Mouse (Mus musculus) bone marrow, adult 2 months (tissue): ENCODE data around the gene Lurap1. TPM values are rescaled to one million over a fixed set of nuclear protein-coding genes. Genes with fewer than 3 reads are reported as not detected.
A peak's percentile ranks its signal among the peaks of the same experiment; 100 is the strongest.

Experiments used
- H3K27ac ChIP-seq: fragments of 200-500 bp; 2 replicates; pipeline ENCODE4 v1.5.1; 2012; ENCODE audit warnings: low read depth, mild to moderate bottlenecking, control low read depth, inconsistent platforms, low read length; ENCODE audit not compliant: control insufficient read depth, poor library complexity, insufficient read depth
- H3K4me1 ChIP-seq: fragments of 200-500 bp; 2 replicates; pipeline ENCODE4 v1.6.1; 2011; ENCODE audit warnings: low read length; ENCODE audit not compliant: control insufficient read depth, insufficient read depth
- H3K4me3 ChIP-seq: fragments of 200-500 bp; replicated peaks from 2 replicates; pipeline ENCODE3; 2011; ENCODE audit warnings: mild to moderate bottlenecking, low read depth, low read length, control low read depth; ENCODE audit not compliant: control insufficient read depth
- CTCF ChIP-seq: fragments of 200-500 bp; IDR thresholded peaks from 2 replicates; pipeline ENCODE4 v1.5.1; 2011; ENCODE audit warnings: low read length, control low read depth; ENCODE audit not compliant: control insufficient read depth, insufficient read depth
- POLR2A ChIP-seq: fragments of 200-500 bp; IDR thresholded peaks from 2 replicates; pipeline ENCODE4 v1.6.1; 2011; ENCODE audit warnings: low read depth, mild to moderate bottlenecking, control low read depth, low read length, borderline replicate concordance; ENCODE audit not compliant: control insufficient read depth
- WGBS: fragments of 180-500 bp; shearing (Covaris S2); methylation state at CpG from one replicate; pipeline ENCODE4 v1.1.7; 2018; 5-methylcytosine and 5-hydroxymethylcytosine counted together
- polyA plus RNA-seq: library from polyadenylated mRNA; stranded (reverse); fragments of >200 nt; gene quantifications from 2 replicates; pipeline ENCODE4 v1.2.4, GENCODE M21; 2011; ENCODE audit warnings: low replicate concordance; ENCODE audit not compliant: missing spikeins, insufficient read depth, insufficient read length

Lurap1 gene
- polyA plus RNA-seq, 1 experiment: 0.35 TPM

DNA sequence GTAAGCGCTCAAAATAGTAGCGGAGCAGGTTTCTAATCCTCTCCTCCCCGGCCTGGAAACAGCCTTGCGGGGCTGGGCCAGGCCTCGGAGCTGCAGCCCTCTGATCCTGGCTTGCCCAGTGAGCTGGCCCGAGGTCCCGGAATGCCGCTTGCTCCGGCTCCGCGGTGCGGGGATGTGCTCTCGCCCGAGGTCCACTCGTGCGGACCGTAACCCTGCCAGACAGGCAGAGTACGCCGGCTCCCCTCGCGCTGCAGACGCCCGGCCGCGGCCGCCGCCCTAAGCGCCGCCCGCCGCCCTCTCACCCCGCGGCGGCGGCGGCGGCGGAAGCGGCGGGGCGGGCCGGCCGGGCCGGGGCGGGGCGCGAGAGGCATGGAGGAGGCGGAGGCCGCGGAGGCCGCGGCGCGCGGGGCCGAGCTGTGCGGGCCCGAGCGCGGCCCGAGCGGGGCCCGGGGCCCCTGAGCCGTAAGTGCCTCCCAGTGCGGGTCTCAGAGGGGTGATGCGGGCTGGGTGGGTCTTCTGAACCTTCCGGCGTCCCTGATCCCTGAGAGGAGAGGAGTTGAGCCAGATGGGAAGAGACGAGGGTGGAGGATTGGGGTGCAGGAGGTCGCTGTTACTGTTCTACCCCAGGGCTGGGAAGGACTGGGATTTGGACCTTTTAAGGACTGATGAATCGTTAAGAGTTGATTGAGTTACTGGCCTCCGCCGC, 829 bp downstream of the Lurap1 start:
- TF ChIP-seq CTCF: no peak
- TF ChIP-seq POLR2A: peak; percentile 71; the same call in 1 of the 2 replicates
- peak overlapping the region; percentile 90 for H3K4me3 ChIP-seq
- 5% methylated on average over 73 of the region's 73 CpGs for WGBS
- H3K4me1 ChIP-seq: no peaks in the 10 kb centered on the region; the same call in 1 of the 2 replicates
- H3K27ac ChIP-seq: peak overlapping the region; percentile 83

DNA sequence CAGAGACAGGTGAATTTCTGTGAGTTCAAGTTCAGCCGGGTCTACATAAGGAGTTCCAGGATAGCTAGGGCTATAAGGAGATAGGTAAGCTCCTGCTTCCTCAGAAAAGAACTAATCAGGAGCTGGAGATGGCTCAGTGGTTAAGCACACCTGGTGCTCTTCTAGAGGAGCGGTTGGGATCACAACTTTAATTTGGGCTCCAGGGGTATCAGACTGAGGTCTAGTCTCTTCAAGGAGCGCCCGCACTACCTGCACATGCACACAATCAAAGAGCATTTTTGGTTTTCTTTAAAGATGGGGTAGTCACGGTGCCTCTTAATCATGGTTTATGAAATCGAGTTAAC, 1.4 kb downstream of the Lurap1 start:
- H3K4me1 ChIP-seq: no peaks in the 10 kb centered on the region; the same call in 1 of the 2 replicates
- TF ChIP-seq POLR2A (no peak), CTCF (no peak)
- whole genome bisulfite sequencing: 33% methylated on average over 6 of the region's 6 CpGs
- peak overlapping the region; percentile 90 for H3K4me3 ChIP-seq
- H3K27ac ChIP-seq: no peak overlapping the region

DNA sequence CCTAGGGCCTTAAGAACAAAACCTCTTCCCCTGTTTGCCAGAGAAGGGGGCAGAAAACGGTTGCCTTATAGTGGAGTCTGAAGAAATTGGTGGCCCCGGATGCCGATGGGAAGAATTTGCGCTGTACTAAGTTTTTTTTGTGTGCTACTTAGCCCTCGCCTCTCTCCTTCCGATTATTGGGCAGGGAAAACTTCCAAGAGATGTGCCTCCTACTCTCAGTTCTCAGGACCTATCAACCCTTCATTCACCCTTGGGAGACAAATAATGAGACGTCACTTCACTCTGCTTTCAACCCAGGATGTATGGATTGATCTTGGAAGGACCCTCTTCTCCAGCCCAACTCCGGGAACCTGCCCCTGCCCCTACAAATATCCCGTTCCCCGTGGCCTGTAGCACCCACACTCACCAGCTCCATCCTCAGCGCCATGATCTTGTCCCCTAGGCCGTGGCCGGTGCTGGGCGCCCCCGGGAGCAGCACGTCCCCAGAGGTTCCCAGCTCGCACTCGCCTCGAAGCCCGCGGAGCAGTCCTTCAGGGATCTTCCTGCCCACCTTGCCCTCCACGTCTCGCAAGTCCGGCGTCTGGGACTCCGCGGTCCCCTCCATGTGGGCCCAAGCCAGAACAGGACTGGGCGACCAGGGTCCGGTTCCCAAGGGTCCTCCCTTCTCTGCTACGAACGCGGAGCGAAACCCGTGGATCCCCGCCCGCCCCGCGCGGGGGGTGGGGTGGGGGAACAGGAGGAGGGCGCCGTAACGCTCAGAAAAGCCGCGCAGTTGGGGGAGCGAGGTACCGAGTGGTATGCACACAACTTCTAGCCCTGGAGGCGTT, 7.0 kb downstream of the Lurap1 start:
- Histone ChIP-seq H3K4me1 (no peaks in the 10 kb centered on the region), H3K27ac (no peak overlapping the region), H3K4me3 (peak overlapping the region; percentile 58)
- no peak for TF ChIP-seq CTCF
- no peak; the same call in 1 of the 2 replicates for TF ChIP-seq POLR2A
- WGBS: under 1% methylated on average over 47 of the region's 47 CpGs

DNA sequence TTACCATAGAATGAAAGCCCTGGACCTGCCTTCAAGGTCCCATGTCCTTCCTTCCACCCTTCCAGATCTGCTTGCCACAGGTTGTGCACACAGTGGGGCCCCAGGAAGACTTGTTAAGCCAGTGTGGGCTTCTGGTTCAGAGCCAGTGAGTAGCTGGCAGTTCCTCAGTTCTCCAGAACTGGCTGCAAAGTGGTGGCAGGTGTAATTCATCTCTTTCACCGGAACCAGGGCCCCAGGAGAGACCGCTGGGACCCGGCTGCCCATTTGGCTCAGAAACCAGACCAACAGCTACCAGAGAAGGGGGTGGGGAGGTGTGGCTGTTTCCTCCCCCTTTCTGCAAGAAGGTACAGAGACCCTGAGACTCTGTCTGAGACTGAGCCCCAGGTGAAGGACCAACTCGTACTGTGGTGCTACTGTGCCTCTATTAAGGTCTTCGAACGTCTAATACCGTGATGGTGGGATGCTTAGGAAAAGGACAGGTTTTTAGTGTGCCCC, 7.8 kb downstream of the Lurap1 start:
- TF ChIP-seq POLR2A (no peak), CTCF (no peak)
- no peak overlapping the region for H3K4me3 ChIP-seq
- WGBS: 4% methylated on average over 7 of the region's 7 CpGs
- H3K4me1 ChIP-seq: no peaks in the 10 kb centered on the region; the same call in 1 of the 2 replicates
- no peak overlapping the region for H3K27ac ChIP-seq

DNA sequence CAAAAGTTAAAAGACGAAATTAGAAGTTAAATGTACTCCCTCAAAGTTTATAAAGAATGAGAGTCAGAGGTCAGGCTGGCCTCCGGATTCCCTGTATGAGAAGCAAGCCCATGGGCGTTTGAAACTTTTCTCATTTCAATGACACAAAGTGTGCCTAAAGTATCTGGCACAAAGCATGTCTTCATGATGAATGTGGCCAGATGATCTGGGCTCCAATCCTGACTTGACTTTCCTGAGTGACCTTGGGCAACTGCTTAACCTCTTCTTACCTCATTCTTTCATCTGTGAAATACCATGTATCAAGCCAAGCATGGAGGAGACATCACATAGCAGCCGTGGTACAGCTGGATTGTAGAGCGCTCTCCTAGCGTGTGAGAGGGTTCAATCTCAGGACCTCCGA, 8.9 kb downstream of the Lurap1 start:
- Histone ChIP-seq H3K4me3 (no peak overlapping the region), H3K27ac (no peak overlapping the region), H3K4me1 (no peaks in the 10 kb centered on the region; the same call in none of the 2 replicates)
- 85% methylated on average over 7 of the region's 7 CpGs for WGBS
- TF ChIP-seq POLR2A (no peak), CTCF (no peak)

DNA sequence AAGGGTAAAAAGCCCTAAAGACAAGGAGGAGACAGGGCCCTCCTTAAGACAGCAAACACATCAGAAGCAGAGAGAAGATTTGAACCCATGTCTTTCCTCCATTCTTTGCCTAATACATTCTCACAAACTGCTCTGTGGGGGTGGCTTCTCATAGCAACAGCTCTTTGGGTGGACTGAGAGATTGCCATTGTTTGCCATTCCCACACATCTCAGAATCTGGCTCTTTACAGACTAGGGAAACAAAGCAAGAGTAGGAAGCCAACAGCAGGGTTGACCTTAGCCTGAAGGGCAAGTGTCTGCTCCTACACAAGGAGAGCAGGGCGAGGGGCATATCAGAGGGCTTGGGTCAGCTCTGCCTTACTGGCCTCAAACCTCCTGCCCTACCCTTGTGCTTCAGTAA, 9.4 kb downstream of the Lurap1 start:
- TF ChIP-seq POLR2A: no peak

DNA sequence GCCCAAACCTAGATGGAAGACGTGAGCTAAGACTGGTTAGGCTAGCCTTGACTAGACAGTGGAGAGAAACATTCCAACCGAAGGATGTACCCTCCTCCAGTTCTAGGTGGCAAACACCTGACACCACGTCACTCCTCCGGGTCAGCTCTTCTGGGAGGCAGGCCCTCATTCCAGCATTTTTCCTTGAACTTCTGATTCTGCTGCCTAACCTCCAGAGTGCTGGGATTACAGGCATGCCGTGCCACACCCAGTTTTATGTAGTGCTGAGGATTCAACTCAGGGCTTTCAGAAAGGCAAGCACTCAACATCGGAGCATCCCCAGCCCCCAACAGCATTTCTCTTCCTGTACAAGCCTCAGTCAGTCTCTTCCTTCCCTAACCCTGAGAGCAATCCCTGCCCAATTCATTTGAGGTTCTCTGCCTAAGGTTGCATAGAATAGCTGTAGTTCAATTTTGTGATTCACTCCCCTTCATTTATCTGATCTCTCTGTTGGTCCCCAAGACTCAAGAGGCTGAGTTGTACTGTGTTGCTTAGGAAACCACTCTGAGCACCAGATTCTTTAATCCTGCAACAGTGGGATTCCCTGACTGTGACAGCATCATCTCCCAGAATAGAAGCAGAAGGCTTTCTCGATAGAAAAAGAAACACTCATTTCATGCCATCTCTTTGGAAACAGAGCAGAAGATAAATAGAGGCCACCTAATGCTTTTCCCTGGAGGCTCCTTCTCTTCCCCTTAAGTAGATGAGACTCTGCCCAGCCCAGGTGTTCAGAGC, 10.2 kb downstream of the Lurap1 start:
- WGBS: 77% methylated on average over 7 of the region's 7 CpGs
- no peak for TF ChIP-seq CTCF
- no peak for TF ChIP-seq POLR2A

More for the DNA sequence above, 9.4 kb downstream of the Lurap1 start:
- Histone ChIP-seq H3K4me1 (no peaks in the 10 kb centered on the region; the same call in none of the 2 replicates), H3K4me3 (no peak overlapping the region), H3K27ac (no peak overlapping the region)
- 83% methylated on average over 1 of the region's 1 CpGs for WGBS

More for the DNA sequence above, 10.2 kb downstream of the Lurap1 start:
- Histone ChIP-seq H3K4me1 (no peaks in the 10 kb centered on the region; the same call in none of the 2 replicates), H3K4me3 (no peak overlapping the region), H3K27ac (no peak overlapping the region)
